Mouse (Mus musculus) adrenal gland (tissue): ENCODE results near the gene Cux1.

ENCODE experiments used
- intact Hi-C: fragments of 180-260 bp; cut with DNase I; formaldehyde crosslinking; loops from one replicate; pipeline ENCODE4 v1.15.1; 2025

Gene Cux1

DNA sequence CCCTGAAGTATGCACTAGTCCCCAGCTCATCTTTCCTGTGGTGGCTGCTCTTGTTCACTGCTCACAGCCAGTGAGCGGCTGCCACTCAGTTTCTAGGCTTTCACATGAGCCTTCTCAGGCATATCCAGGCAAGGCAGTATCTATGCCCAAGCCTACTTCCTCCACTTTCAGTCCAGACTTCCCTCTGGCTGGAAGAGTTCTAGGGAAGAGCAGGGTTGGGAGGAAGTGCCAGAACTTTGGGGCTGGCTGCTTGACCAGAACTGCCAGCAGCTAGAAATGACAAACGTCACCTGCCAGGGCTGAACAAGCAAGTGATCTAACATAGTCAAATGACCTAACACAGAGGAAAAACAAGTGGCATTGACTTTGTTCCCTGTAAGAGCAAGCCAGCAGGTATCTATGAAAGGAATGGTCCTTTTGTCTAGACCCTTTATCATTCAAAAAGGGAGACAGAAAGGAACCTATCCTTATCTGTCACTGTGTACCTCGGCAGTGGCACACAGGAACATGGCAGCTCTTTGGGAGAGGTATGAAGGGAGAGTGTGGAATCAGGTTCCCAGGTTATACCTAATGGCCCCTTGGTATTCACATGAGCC, 171.6 kb downstream of the Cux1 start:
- intact Hi-C loops = no loop called here

DNA sequence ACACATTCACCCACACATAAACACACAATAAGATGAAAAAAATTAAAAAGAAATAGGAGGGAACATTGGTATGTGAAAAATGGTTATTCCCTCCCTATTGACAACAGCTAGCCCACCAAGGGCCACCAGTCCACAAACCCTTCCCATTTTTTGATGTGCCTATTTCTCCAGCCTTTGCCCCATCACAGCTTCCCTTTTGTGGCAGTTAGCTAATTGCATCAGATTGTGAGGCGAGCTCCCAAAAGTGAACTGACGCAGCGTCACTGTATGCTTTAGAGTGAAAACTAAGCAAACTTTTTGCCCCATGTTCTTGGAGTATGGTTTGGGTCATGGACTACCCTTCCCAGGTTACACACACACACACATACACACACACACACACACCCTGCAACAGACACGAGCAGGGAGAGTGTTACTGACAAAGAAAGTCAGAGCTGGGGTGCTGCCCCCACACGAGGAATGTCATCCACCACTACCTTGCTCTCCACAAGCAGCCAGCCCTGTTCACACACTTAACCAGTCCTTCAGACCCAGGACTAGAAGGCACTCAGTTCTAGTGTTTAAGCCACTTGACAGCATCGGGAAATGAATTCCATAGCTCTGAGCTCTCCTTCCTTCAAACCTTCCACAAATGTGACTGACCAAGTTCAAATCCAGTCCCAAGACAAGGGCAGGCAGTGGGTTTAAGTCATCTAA, 172.6 kb downstream of the Cux1 start:
- intact Hi-C loops = no loop called here

DNA sequence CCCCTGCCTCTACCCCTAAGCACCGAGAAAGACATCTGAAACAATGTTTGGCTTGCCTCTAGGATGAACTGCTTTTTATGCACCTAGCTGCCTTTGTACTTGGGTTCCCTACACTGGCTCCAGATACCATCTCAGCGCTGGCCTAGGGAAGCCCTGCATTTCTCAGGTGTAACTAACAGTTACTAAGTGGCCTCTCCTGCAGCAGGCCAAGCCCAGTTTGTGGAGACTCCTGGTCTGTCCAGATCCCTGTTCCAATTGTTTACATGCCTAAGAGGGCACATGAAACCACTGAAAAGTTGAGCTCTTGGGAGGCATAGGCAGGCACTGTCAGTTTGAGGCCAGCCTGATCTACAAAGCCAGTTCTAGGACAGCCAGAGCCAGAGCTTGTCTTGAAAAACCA, 173.7 kb downstream of the Cux1 start:
- intact Hi-C loops = no loop called here

DNA sequence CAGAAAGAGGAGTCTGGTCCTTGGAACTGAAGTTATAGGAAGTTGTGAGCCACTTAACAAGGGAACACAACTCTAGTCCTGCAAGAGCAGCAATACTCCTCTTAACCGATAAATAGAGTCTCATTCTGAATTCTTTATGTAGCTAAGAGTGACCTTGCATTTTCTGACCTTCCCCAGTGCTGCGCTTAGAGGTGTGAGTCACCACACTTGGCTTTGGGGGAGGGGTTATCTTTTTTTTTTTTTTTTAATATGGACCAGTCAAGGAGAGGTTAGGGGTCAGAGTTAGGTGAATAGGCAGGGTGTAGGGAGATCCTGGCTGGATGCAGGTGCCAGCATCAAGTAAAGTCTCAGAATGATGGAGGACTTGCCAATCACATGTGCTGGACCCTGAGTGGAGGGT, 180.5 kb downstream of the Cux1 start:
- intact Hi-C loops = loop anchor here (10.0 kb wide), 1 partner anchor 178 kb away; the partner anchor contains the start of gene Cux1

DNA sequence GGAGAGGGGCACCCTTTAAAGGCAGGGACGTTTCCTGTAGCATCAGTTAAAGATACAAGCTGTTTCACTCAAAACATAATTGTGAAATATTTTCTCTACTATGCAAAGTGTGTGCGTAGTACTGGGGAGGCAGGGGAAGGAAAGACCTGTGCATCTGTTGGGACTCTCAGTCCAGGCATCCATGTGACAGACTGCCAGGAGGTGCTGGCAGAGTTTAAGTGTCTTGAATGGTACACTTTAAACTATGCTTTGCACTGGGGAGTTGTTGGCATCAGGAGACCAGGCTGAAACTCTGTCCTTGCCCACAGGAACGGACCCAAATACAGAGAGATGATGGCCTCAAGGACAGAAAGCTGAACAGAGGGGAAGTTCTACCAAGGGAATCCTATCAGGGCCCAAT, 182.1 kb downstream of the Cux1 start:
- intact Hi-C loops = loop anchor here (10.0 kb wide), 1 partner anchor 180 kb away; the partner anchor contains the start of gene Cux1

DNA sequence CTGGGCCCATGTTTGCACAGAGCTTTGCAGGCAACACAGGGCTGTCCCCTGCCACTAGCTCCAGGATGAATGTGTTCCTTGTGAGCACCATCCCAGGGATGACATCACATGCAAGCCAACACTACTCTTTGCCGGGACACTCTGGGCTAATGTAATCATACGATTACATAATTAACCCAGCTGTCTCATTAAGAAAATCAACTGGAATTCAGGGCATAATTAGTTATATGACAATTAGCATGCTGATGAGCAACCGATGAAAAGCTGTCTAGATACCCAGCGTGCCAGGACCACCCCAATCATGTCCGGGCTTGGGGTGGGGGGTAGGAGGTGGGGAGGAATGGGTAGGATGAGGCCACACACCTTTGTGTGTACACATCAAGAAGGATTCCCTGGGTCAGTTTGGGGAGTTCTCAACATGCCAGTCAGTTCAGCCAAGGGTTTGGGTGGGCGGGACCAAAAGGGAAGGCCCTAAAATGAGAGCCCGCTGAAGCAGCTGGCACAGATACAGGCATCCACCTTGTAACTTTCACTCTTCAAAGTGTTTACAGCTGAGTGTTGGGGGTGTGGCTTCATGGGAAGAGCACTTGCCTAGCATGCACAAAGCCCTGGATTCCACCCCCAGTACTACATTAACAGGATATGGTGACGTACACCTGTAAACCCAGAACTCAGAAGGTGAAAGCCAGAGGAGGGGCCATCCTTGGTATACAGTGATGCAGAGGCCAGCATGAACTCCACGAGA, 184.9 kb downstream of the Cux1 start:
- intact Hi-C loops = loop anchor here (10.0 kb wide), 1 partner anchor 182 kb away; the partner anchor contains the start of gene Cux1

DNA sequence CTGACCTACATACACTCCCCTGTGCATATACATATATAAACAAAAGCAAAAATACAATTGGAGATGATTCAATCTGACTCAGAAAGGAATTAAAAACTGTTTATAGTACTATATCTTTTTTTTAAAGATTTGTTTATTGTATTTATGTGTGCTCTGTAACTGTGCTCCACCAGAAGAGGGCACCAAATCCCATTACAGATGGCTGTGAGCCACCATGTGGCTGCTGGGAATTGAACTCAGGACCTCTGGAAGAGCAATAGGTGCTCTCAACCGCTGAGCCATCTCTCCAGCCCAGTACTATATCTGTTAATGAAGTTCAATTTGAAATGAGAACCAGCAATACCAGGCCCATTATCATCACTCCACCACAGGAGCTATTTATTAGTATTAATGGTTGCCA, 187.9 kb downstream of the Cux1 start:
- intact Hi-C loops = no loop called here

DNA sequence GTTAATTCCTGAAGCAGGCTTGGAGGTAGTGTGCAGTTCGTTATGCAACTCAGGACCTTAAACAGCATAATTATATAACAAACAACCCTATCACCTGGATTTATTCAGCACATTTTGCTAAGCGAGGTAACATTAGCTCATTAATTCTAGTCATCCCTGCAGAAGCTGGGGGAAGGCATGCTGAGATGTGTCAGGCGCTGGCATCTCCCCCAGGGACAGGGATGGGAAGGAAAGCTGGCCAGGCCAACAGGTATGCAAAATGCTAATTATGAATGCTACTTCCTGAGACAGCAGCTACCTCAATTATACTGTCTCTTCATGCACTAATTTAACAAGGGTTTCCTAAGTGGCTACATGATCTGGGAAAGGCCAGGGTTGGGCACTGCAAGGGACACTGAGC, 190.2 kb downstream of the Cux1 start:
- intact Hi-C loops = no loop called here

DNA sequence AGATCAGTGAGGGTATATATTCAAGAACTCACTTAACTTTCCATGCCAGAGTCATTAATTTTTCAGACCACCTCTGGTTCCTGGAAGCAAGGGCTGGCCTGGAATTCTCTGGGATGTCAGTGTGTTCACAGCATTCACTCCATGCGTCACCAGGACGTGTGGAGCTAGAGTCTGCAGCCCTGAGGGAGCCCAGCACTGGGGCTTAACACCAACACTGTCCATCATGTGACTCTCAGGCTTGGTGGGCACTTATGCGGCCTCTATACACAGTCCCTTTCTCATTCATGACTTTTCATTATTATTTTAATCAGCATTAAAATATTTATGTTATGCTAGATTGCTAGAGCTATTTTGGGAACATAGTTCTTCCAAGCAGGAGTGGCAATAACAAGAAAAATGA, 191.9 kb downstream of the Cux1 start:
- intact Hi-C loops = no loop called here

DNA sequence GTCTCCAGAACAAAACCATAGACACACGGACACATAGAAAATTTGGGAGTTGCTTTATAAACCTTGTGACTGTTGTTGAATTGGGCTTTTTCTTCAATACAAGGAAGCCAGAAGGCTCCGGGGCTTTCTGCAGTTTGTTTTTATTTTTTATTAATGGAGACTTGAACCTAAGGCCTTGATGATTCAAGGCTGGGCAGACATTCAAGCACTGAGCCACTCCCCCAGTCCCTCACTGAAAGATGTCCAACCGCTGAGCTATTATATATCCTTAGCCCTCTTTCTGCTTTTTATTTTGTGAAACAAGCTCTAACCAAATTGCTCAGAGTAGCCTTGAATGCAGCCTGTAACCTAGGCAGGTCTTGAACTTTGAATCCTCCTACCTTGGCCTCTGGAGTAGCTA, 195.0 kb downstream of the Cux1 start:
- intact Hi-C loops = no loop called here

DNA sequence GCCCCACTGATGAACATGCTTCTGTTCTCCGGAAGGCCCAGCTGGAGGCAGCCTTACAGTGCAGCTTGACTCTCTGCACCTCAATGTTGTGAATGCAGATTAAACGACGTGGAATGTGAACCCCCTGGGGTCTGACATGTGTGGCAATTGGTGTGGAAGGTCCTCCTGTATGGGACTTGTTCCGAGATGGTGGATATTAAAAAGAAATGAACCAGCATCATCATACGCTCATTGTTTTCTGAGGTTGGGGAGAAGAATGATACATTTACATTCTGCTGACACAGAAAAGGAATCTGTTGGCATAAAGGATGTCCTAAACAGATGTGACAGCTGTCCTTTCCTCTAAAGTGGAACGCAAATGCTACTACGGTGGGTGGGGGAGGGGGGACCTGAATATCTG, 203.9 kb downstream of the Cux1 start:
- intact Hi-C loops = no loop called here

DNA sequence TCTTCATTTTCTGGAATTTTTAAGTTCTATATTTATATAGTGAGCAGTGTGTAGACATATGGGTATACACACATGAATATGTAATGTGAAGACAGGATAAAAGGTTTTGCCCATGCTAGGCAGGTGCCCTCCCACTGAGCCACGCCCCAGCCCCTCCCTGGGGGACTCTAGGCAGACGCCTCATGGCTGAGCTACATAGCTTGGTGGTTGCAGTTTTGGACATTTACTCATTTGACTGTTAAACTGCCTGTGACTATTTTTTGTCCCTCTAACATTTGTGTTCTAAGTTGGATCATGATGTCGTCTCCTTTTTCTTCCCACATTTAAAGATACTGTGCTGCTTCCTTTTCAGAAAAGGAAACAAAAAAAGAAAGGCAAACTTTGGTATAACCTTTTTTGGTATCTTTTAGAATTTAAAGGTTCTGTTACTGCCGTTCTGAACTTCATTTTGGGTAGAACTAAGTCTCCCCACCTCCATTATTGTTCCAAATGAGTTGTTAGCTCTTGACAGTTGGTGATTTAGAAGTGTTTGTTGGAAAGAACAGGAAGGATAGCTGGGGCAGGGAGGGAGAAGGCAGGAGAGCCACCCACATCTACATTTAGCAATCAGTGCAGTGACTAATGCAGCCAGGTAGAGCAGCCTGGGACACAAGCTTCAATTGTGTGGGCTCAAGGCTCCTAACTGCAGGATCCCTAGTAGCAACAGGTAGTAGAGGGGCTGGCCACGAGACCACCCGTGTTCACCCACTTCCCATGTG, 204.6 kb downstream of the Cux1 start:
- intact Hi-C loops = no loop called here

DNA sequence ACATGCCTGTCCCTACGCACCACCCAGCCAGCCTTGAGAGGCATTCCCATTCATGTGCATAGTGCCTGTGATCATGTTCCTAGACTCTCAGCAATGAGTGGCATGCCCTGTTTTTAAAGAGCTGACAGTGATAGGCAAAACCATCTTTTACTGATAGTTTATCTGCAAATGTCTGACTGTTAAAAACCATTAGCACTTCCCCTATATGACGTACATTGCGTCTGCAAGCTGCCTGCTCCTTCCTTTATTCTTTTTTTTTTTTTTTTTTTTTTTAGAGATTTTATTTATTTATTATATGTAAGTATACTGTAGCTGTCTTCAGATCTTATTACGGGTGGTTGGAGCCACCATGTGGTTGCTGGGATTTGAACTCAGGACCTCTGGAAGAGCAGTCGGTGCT, 205.3 kb downstream of the Cux1 start:
- intact Hi-C loops = no loop called here

DNA sequence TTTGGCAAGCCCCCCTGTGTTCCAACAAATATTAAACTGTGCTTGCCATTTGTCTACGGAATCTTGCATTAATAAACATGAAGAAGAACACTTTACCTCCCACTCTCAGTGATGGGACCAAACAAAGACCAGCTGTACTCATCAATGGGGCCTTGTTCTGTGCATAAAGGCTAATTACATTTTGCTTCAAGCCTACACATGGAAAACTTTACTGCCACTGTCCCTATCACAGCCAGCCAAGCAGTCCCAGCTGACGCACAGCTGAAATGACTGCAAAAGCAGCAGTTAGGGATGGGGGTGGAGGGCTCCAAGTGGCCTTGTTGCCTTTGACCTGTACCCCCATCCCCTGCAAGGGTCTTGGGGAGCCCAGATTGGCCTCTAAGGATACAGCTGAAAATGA, 210.1 kb downstream of the Cux1 start:
- intact Hi-C loops = no loop called here

DNA sequence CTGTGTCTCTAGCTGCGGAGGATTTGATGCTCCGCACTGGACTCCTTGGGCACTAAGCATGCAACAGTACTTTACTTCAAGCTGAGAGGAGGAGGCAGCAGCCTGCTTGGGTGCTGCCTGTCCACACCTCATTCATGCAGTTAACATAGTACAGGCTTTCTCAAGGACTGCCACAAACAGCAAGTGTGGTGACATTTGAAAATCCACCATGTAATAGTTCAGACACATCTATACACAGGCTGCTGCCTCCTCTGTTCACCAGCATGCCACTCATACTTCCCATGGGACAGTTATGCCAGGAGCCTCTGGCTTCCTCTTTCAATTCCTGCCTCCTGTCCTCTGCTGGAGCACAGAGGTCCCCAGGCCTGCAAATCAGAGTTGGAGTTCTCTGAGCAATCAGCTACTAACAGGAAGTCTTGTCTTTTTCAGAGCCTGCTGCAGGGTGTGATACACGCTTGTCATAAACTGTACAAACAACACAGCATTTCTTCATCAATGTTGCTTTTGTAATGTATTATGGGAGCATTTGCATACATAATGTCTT, 211.6 kb downstream of the Cux1 start:
- intact Hi-C loops = no loop called here

DNA sequence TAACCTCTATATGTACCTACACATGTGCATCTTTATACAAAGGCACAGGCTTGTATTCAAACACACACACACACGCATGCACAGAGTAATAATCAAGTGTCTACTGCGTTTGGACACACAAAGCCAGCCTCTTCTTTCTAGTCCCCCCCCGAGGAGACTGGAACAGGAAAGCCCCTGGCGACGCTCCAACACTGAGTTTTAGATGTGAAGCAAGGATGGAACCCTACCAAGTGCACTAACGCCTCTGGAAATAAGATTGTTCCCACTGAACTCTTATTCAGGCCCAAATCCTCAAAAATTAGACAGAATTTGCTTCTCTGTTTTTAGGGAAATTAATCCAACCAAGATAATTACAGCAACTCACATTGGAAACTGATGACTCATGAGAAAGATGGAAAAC, 212.6 kb downstream of the Cux1 start:
- intact Hi-C loops = no loop called here

DNA sequence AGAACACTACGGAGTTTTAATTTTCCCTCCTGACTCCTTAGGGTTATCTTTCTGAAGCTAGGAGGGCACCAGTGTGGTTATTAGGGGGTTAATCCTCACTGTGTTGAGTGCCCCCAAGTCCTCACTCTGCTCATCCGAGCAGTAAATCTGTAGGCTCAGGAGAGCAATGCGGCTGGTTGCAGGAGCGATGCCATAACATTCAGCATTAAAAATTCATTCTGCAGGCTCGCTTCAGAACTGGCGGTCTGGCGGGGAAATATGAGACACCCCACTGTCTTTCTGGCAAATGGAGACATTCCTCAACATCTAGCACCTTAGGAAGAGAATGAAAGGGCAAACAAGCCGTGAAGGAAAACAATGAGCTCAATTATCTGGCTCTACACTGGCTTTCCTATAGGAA, 214.2 kb downstream of the Cux1 start:
- intact Hi-C loops = no loop called here

DNA sequence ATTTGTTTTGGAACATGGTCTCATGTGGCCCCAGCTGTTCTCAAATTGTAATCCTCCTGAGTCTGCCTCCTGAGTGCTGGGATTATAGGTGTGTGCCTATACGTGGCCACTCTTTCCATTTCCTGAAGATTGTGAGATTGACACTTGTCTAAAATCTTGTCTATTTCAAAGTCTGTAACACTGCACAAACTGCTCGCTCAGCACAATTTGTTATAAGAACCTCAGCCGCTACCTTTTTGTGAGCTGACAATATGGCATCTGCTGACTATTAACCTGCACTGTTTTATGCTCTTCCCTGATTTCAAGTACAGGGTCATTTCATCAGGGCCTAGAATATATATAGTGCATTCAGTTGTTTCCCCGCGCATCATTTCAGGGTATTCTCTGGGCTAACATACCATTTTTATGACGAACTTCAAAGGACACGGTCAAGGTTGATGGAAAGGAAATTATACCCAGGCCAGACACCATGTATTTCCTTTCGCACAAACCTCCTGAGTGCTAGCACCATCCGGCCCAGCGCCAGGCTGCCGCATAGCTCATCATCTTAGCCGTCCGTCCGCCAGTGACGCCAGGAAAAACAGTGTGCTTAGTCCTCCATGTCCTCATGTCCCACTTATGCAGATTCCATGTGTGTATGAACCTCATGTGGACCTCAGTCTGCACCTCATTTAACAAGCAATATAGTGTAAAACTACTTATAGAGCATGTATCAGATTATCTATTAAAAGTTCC, 224.0 kb downstream of the Cux1 start:
- intact Hi-C loops = no loop called here

DNA sequence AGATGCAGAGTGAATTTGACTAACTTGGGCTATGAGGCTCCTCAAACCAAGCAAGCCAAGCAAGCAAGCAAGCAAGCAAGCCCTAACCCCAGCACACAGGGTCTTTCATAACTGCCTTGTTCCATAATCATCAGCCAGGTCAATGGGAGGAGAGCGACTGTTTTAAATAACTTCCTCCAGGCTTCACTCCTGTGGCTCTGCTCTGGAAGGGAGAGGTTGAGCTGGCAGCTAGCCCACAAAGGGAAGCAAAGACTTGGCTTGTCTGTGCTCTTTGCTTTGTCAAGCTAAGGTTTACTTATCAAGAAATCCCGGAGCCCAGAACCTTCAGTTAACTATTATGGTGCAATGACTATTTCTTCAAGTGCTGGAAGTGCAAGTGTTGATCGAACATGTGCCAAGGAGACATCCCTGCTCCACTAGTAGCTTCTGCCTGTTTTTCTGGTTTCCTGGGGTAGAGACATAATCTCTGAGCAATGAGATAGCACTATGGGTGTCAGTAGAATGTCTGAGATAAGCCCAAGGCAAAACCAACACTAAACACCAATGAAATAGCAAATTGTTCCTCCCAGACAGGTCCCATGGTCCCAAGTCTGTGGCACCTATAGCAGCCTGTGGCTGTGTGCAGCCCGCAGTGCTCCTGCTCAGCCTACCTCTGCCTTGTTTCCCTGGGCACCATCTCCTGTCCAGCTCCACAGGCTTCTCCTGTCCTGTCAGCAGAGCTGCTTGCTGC, 230.3 kb downstream of the Cux1 start:
- intact Hi-C loops = no loop called here

DNA sequence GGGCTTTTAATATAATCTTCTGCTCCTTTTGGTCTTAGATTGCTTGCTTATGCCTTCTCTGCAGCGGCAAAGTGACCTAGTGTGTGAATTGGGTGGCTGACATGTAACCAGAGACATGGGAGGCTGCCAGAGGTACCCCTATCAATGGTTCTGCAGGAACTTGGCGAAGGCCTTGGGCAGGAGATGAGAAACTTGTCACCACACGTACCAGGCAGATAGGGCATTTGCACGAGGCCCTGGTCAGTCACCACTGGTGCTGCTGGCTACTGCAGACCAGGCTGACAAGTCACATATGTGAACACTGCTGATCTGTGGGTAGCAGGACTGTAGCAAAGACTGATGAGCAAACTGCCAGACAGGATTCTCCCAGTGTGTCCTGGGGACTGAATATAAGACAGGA, 231.6 kb downstream of the Cux1 start:
- intact Hi-C loops = no loop called here
